ENCODE assay signal across 8 mouse cellular contexts in genomic region chr2:159491090-159491489, GRCm38 (mm10).
DNase-seq lines count a peak whose midpoint lies in the region.

No protein-coding gene starts in this region.

- intact Hi-C loops in heart, postnatal 10 days (cut with DNase I), result loop anchor here (10.0 kb wide), 1 partner anchor 136 kb away; no protein-coding TSS in a partner anchor

- peak; percentile 35 for DNase-seq in kidney, postnatal 14 days
- DNase-seq in kidney, adult 11 months, result no peak
- peak; percentile 2 for DNase-seq in NIH3T3 (ENCODE audit: low read depth)
- peak; percentile 10 for DNase-seq in brain, adult 2 months (ENCODE audit: low read depth, low spot score)
- DNase-seq in heart, postnatal 10 days, result peak; percentile 74
- no peak for DNase-seq in frontal cortex, postnatal 14 days (ENCODE audit: low spot score in 2 of 2)
- no peak for DNase-seq in embryo, embryonic 10.5 days (ENCODE audit: low spot score)
- no peak for DNase-seq in adipocyte (ENCODE audit: low spot score)

Comparison
In these comparisons a context has a peak if more than half of its experiments do, and no peak if none do; other contexts are left out.
1. DNase-seq: peak in kidney, postnatal 14 days (single experiment), NIH3T3 (single experiment), brain, adult 2 months (single experiment) and heart, postnatal 10 days (2 of 2); none in kidney, adult 11 months (single experiment), frontal cortex, postnatal 14 days (0 of 2), embryo, embryonic 10.5 days (single experiment) and adipocyte (single experiment).